8 mouse cellular contexts compared by ENCODE assay signal in the genomic region with DNA sequence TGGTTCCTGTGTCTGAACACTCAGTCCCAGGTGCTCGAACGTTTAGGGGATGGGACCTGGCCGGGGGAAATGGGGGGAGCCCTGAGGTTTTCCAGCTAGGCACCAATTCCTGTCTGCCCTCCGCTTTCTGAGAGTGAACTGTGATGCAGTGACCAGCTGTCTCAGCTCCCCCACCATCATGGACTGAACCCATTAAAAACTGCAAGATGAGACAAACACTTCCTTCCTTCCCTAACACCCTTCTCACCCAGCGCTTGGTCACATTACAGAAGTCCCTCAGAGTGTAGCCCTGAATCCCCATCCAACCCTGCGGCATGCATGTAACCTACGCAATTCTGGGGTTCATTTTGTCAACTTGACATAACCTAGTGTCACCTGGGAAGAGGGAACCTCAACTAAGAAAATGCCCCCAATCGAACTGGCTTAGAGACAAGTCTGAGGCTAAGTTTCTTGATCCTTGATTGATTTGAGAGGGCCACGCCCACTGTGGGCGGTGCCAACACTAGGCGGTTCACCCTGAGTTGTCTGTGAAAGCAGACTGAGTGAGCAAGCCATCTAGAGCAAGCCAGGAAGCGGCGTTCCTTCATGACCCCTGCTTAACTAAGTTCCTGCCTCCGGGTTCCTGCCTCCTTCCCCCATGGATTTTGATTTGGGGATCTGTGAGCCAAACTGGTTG. TPM values are rescaled to one million over a fixed set of nuclear protein-coding genes. Genes with fewer than 3 reads are reported as not detected.
DNase-seq lines count a peak whose midpoint lies in the region; ATAC-seq and TF ChIP-seq lines count a peak whose summit lies in the region.

No protein-coding gene starts in this region.

- WGBS in heart, postnatal 0 days = 45% methylated on average over 14 of the region's 14 CpGs
- 25% methylated on average over 14 of the region's 14 CpGs for WGBS in lung, embryonic 15.5 days

- H3K4me3 ChIP-seq in heart, postnatal 0 days (ENCODE audit: low read depth, low read length) = no peak overlapping the region
- H3K4me3 ChIP-seq in lung, embryonic 15.5 days = no peak overlapping the region

- H3K4me1 ChIP-seq in heart, postnatal 0 days (ENCODE audit: control insufficient read depth, insufficient read depth) = peaks cover 75% of the 10 kb centered on the region
- H3K4me1 ChIP-seq in lung, embryonic 15.5 days = peaks cover 84% of the 10 kb centered on the region

- peak; percentile 68 for DNase-seq in adrenal gland, postnatal 14 days
- no peak for DNase-seq in adrenal gland, postnatal 25 days
- DNase-seq in ZHBTc4 (ENCODE audit: low read depth, low spot score) = peak; percentile 94
- DNase-seq in heart, postnatal 0 days (ENCODE audit: low spot score) = no peak
- peak; percentile 65 for DNase-seq in retina, postnatal 1 day
- no peak for DNase-seq in left cerebral cortex, adult 11 months (ENCODE audit: low spot score)
- DNase-seq in left cerebral cortex, postnatal 10 days (ENCODE audit: extremely low spot score in 1 of 2, low spot score in 2 of 2) = no peak

- no peak overlapping the region for H3K9ac ChIP-seq in heart, postnatal 0 days (replicated peaks; ENCODE audit: low read depth, low read length)
- H3K9ac ChIP-seq in lung, embryonic 15.5 days = no peak overlapping the region

- no peaks in the 10 kb centered on the region for H3K27me3 ChIP-seq in heart, postnatal 0 days (ENCODE audit: control insufficient read depth, insufficient read depth, low read length)
- no peaks in the 10 kb centered on the region for H3K27me3 ChIP-seq in lung, embryonic 15.5 days

- H3K9me3 ChIP-seq in heart, postnatal 0 days (replicated peaks; ENCODE audit: control insufficient read depth, low read length) = no peaks in the 10 kb centered on the region
- no peaks in the 10 kb centered on the region for H3K9me3 ChIP-seq in lung, embryonic 15.5 days

- no peak; the same call in 1 of the 2 replicates for TF ChIP-seq EP300 in heart, postnatal 0 days (IDR thresholded peaks at IDR 0.05; ENCODE audit: low read depth)

- H3K36me3 ChIP-seq in heart, postnatal 0 days (replicated peaks; ENCODE audit: control insufficient read depth, insufficient read depth, low read length) = no peaks in the 10 kb centered on the region
- H3K36me3 ChIP-seq in lung, embryonic 15.5 days = no peaks in the 10 kb centered on the region

- H3K4me2 ChIP-seq in heart, postnatal 0 days (ENCODE audit: low read depth, low read length) = no peak overlapping the region
- H3K4me2 ChIP-seq in lung, embryonic 15.5 days = no peak overlapping the region

- intact Hi-C loops in left cerebral cortex, postnatal 10 days (cut with DNase I) = no loop called here

- ATAC-seq in heart, postnatal 0 days (ENCODE audit: insufficient read depth, low read depth) = no peak
- ATAC-seq in lung, embryonic 15.5 days (ENCODE audit: borderline replicate concordance, extremely low read depth, low FRiP score, low TSS enrichment) = no peak

- no peak for TF ChIP-seq CTCF in heart, postnatal 0 days (IDR thresholded peaks at IDR 0.05; ENCODE audit: low read depth)

- peak overlapping the region; percentile 40 for H3K27ac ChIP-seq in heart, postnatal 0 days (ENCODE audit: low read depth)
- H3K27ac ChIP-seq in lung, embryonic 15.5 days = peak overlapping the region; percentile 68

RNA-seq across cellular contexts. Expression of gene Ncor2, which starts 41.9 kb away (rescaled TPM):
- total RNA-seq in adrenal gland, postnatal 14 days (2021) = 165 and 192 TPM in 2 replicates
- 316 and 358 TPM in 2 replicates for total RNA-seq in adrenal gland, postnatal 25 days (2021)
- total RNA-seq in heart, postnatal 0 days (2014; rRNA removed; ENCODE audit: low replicate concordance) = 21.6 and 73.8 TPM in 2 replicates
- 14.3 and 15.5 TPM in 2 replicates for polyA plus RNA-seq in heart, postnatal 0 days (2015; fragmentation: Nextera tagmentation; extraction: Ambion mirVana)
- 28.7 and 30.5 TPM in 2 replicates for polyA plus RNA-seq in lung, embryonic 15.5 days (2015; fragmentation: Nextera tagmentation; extraction: Ambion mirVana)
- 100 to 1,000 TPM; 131 to 146 TPM for total RNA-seq in left cerebral cortex, postnatal 10 days (2021)

Comparison
In these comparisons a context has a peak if more than half of its experiments do, and no peak if none do; other contexts are left out.
1. DNase-seq: peak in adrenal gland, postnatal 14 days (single experiment), ZHBTc4 (single experiment) and retina, postnatal 1 day (single experiment); none in adrenal gland, postnatal 25 days (single experiment), heart, postnatal 0 days (single experiment), left cerebral cortex, adult 11 months (single experiment) and left cerebral cortex, postnatal 10 days (0 of 2).